Mouse (Mus musculus) heart, embryonic 13.5 days (tissue): ENCODE measurements around the gene Gm20431. TPM values are rescaled to one million over a fixed set of nuclear protein-coding genes. Genes with fewer than 3 reads are reported as not detected.
"Not testable (repeated sequence)": the region's sequence is repeated elsewhere in the genome, so short reads cannot be mapped to it uniquely, and the experiment has no call there.

ENCODE experiments used
- ATAC-seq: fragments of 200-750 bp; cut with Nextera tagmentation; 2 replicates; pipeline ENCODE4 v1.8.0; 2017; ENCODE audit warnings: moderate TSS enrichment; ENCODE audit not compliant: insufficient number of reproducible peaks, low FRiP score, low TSS enrichment; ENCODE audit errors: extremely low read depth
- H3K27ac ChIP-seq: fragments of 300-500 bp; sonication (generic); replicated peaks from 2 replicates; pipeline ENCODE4 v1.5.1; 2015; ENCODE audit warnings: moderate library complexity, mild to moderate bottlenecking, inconsistent platforms
- H3K27me3 ChIP-seq: fragments of 300-500 bp; sonication (generic); replicated peaks from 2 replicates; pipeline ENCODE4 v1.6.1; 2015; ENCODE audit warnings: mild to moderate bottlenecking, inconsistent platforms
- H3K36me3 ChIP-seq: fragments of 300-500 bp; sonication (generic); 2 replicates; pipeline ENCODE4 v1.6.1; 2015; ENCODE audit warnings: mild to moderate bottlenecking, inconsistent platforms
- H3K4me1 ChIP-seq: fragments of 300-500 bp; sonication (generic); 2 replicates; pipeline ENCODE4 v1.6.1; 2015; ENCODE audit warnings: inconsistent platforms
- H3K4me2 ChIP-seq: fragments of 300-500 bp; sonication (generic); 2 replicates; pipeline ENCODE4 v1.6.1; 2015; ENCODE audit warnings: inconsistent platforms, mild to moderate bottlenecking, moderate library complexity
- H3K4me3 ChIP-seq: fragments of 300-500 bp; sonication (generic); 2 replicates; pipeline ENCODE4 v1.5.1; 2015; ENCODE audit warnings: moderate library complexity, mild to moderate bottlenecking, inconsistent platforms
- H3K9ac ChIP-seq: fragments of 300-500 bp; sonication (generic); 2 replicates; pipeline ENCODE4 v1.6.1; 2015; ENCODE audit warnings: inconsistent platforms, mild to moderate bottlenecking, moderate library complexity
- H3K9me3 ChIP-seq: fragments of 300-500 bp; sonication (generic); 2 replicates; pipeline ENCODE4 v1.6.1; 2016; ENCODE audit warnings: inconsistent platforms
- WGBS: fragments of 180-500 bp; shearing (Covaris S2); methylation state at CpG from one replicate; pipeline ENCODE4 v1.1.7; 2015; ENCODE audit warnings: mixed read lengths; 5-methylcytosine and 5-hydroxymethylcytosine counted together
- polyA plus RNA-seq: library from polyadenylated mRNA; unstranded; fragments of >200 nt; fragmentation: Nextera tagmentation; extraction: Ambion mirVana; gene quantifications from 2 replicates; pipeline ENCODE4 v1.2.1, GENCODE M21; 2015

The Gm20431 gene
- polyA plus RNA-seq, 1 experiment from 2014 or later, result 4.5 TPM

- H3K4me2 ChIP-seq, result peak overlapping the region; percentile 97
- peak overlapping the region; percentile 99 for H3K9ac ChIP-seq
- H3K4me3 ChIP-seq, result peak overlapping the region; percentile 86
- peaks cover 75% of the 10 kb centered on the region for H3K4me1 ChIP-seq
- WGBS, result 18% methylated on average over 4 of the region's 4 CpGs
- H3K27me3 ChIP-seq, result no peaks in the 10 kb centered on the region
- no peaks in the 10 kb centered on the region for H3K9me3 ChIP-seq
- no peak for ATAC-seq
- H3K27ac ChIP-seq, result peak overlapping the region; percentile 91
- peaks cover 23% of the 10 kb centered on the region for H3K36me3 ChIP-seq
These were observed 32.4 kb downstream of the Gm20431 start for GRCm38 (mm10) chr2:167628872-167629271.

- no peak for ATAC-seq
- peaks cover 76% of the 10 kb centered on the region for H3K4me1 ChIP-seq
- H3K36me3 ChIP-seq, result peaks cover 30% of the 10 kb centered on the region
- H3K4me3 ChIP-seq, result no peak overlapping the region
- H3K27ac ChIP-seq, result 0 out of 2 replicates have a peak overlapping the region, but pooled peaks have one; percentile 3
- no peaks in the 10 kb centered on the region for H3K9me3 ChIP-seq
- WGBS, result 84% methylated on average over 7 of the region's 7 CpGs
- peak overlapping the region; percentile 97; the same call in 1 of the 2 replicates for H3K4me2 ChIP-seq
- no peaks in the 10 kb centered on the region for H3K27me3 ChIP-seq
- peak overlapping the region; percentile 50; the same call in 1 of the 2 replicates for H3K9ac ChIP-seq
These were observed 34.3 kb downstream of the Gm20431 start for GRCm38 (mm10) chr2:167627019-167627418.

GRCm38 (mm10) chr2:167625670-167626069, 35.6 kb downstream of the Gm20431 start:
- H3K4me2 ChIP-seq, result 0 out of 2 replicates have a peak overlapping the region, but pooled peaks have one; percentile 1
- H3K9ac ChIP-seq, result no peak overlapping the region
- H3K27ac ChIP-seq, result 0 out of 2 replicates have a peak overlapping the region, but pooled peaks have one; percentile 20
- H3K36me3 ChIP-seq, result peaks cover 30% of the 10 kb centered on the region
- 43% methylated on average over 2 of the region's 2 CpGs for WGBS
- no peaks in the 10 kb centered on the region for H3K27me3 ChIP-seq
- no peak overlapping the region for H3K4me3 ChIP-seq
- peaks cover 84% of the 10 kb centered on the region for H3K4me1 ChIP-seq
- ATAC-seq, result no peak
- no peaks in the 10 kb centered on the region for H3K9me3 ChIP-seq

GRCm38 (mm10) chr2:167624368-167625075, 36.8 kb downstream of the Gm20431 start:
- 89% methylated on average over 6 of the region's 6 CpGs for WGBS

GRCm38 (mm10) chr2:167622965-167623364, 38.3 kb downstream of the Gm20431 start:
- Histone ChIP-seq H3K9me3 (no peaks in the 10 kb centered on the region), H3K4me1 (peaks cover 68% of the 10 kb centered on the region), H3K4me2 (no peak overlapping the region), H3K27me3 (no peaks in the 10 kb centered on the region), H3K9ac (0 out of 2 replicates have a peak overlapping the region, but pooled peaks have one; percentile 29), H3K27ac (0 out of 2 replicates have a peak overlapping the region, but pooled peaks have one; percentile 21), H3K36me3 (peaks cover 38% of the 10 kb centered on the region), H3K4me3 (no peak overlapping the region)
- WGBS, result 51% methylated on average over 5 of the region's 5 CpGs
- no peak for ATAC-seq

More at GRCm38 (mm10) chr2:167624368-167625075, 36.8 kb downstream of the Gm20431 start:
- no peaks in the 10 kb centered on the region for H3K9me3 ChIP-seq
- no peak overlapping the region for H3K27ac ChIP-seq
- no peak overlapping the region for H3K4me3 ChIP-seq
- H3K4me2 ChIP-seq, result no peak overlapping the region
- H3K4me1 ChIP-seq, result peaks cover 72% of the 10 kb centered on the region
- peaks cover 35% of the 10 kb centered on the region for H3K36me3 ChIP-seq
- ATAC-seq, result no peak
- H3K27me3 ChIP-seq, result no peaks in the 10 kb centered on the region
- H3K9ac ChIP-seq, result 0 out of 2 replicates have a peak overlapping the region, but pooled peaks have one; percentile 7

- no peak overlapping the region for H3K4me2 ChIP-seq
- peaks cover 38% of the 10 kb centered on the region for H3K36me3 ChIP-seq
- H3K4me3 ChIP-seq, result no peak overlapping the region
- H3K27me3 ChIP-seq, result no peaks in the 10 kb centered on the region
- peak overlapping the region; percentile 54 for H3K27ac ChIP-seq
- 60% methylated on average over 13 of the region's 13 CpGs for WGBS
- no peak for ATAC-seq
- H3K9me3 ChIP-seq, result no peaks in the 10 kb centered on the region
- H3K4me1 ChIP-seq, result peaks cover 64% of the 10 kb centered on the region
- peak overlapping the region; percentile 44; the same call in 1 of the 2 replicates for H3K9ac ChIP-seq
These were observed 38.9 kb downstream of the Gm20431 start for GRCm38 (mm10) chr2:167622352-167622751.

- Histone ChIP-seq H3K4me3 (no peak overlapping the region), H3K27ac (peak overlapping the region; percentile 54), H3K4me1 (peaks cover 61% of the 10 kb centered on the region), H3K36me3 (peaks cover 38% of the 10 kb centered on the region), H3K4me2 (no peak overlapping the region), H3K27me3 (no peaks in the 10 kb centered on the region), H3K9me3 (no peaks in the 10 kb centered on the region), H3K9ac (peak overlapping the region; percentile 44; the same call in 1 of the 2 replicates)
- ATAC-seq, result no peak
- WGBS, result 67% methylated on average over 9 of the region's 9 CpGs
These were observed 39.8 kb downstream of the Gm20431 start for GRCm38 (mm10) chr2:167621255-167622087.

- H3K36me3 ChIP-seq, result peaks cover 67% of the 10 kb centered on the region
- no peak overlapping the region for H3K9ac ChIP-seq
- H3K4me3 ChIP-seq, result no peak overlapping the region
- no peaks in the 10 kb centered on the region for H3K27me3 ChIP-seq
- H3K9me3 ChIP-seq, result no peaks in the 10 kb centered on the region
- H3K4me2 ChIP-seq, result no peak overlapping the region
- peaks cover 34% of the 10 kb centered on the region for H3K4me1 ChIP-seq
- no peak overlapping the region for H3K27ac ChIP-seq
- WGBS, result 57% methylated on average over 4 of the region's 4 CpGs
- ATAC-seq, result no peak
These were observed 43.8 kb downstream of the Gm20431 start for GRCm38 (mm10) chr2:167617472-167617871.

GRCm38 (mm10) chr2:167617034-167617433, 44.3 kb downstream of the Gm20431 start:
- WGBS, result 79% methylated on average over 3 of the region's 3 CpGs
- ATAC-seq, result no peak
- Histone ChIP-seq H3K4me1 (peaks cover 30% of the 10 kb centered on the region), H3K9me3 (no peaks in the 10 kb centered on the region), H3K27me3 (no peaks in the 10 kb centered on the region), H3K36me3 (peaks cover 71% of the 10 kb centered on the region), H3K4me3 (no peak overlapping the region), H3K9ac (no peak overlapping the region), H3K27ac (no peak overlapping the region), H3K4me2 (no peak overlapping the region)

- WGBS, result 90% methylated on average over 7 of the region's 7 CpGs
- not testable (repeated sequence) for ATAC-seq, H3K27ac ChIP-seq, H3K9ac ChIP-seq, H3K4me2 ChIP-seq, H3K27me3 ChIP-seq, H3K4me3 ChIP-seq, H3K9me3 ChIP-seq
- Histone ChIP-seq H3K36me3 (peaks cover 82% of the 10 kb centered on the region), H3K4me1 (peaks cover 22% of the 10 kb centered on the region)
These were observed 48.0 kb downstream of the Gm20431 start for GRCm38 (mm10) chr2:167613335-167613734.

- H3K4me2 ChIP-seq, result no peak overlapping the region
- WGBS, result 93% methylated on average over 14 of the region's 14 CpGs
- H3K27me3 ChIP-seq, result no peaks in the 10 kb centered on the region
- no peak overlapping the region for H3K4me3 ChIP-seq
- no peak overlapping the region for H3K9ac ChIP-seq
- H3K9me3 ChIP-seq, result no peaks in the 10 kb centered on the region
- H3K36me3 ChIP-seq, result peaks cover 78% of the 10 kb centered on the region
- no peak for ATAC-seq
- peaks cover 20% of the 10 kb centered on the region for H3K4me1 ChIP-seq
- H3K27ac ChIP-seq, result no peak overlapping the region
These were observed 49.2 kb downstream of the Gm20431 start for GRCm38 (mm10) chr2:167612122-167612521.
